Mouse (Mus musculus): ENCODE measurements at regions not wholly inside any gene's neighbourhood (a gene's known extent, or its start where the extent isn't known, plus 50 kb on each side); places are given as distances from the start of the nearest gene placed in this dataset.

DNA sequence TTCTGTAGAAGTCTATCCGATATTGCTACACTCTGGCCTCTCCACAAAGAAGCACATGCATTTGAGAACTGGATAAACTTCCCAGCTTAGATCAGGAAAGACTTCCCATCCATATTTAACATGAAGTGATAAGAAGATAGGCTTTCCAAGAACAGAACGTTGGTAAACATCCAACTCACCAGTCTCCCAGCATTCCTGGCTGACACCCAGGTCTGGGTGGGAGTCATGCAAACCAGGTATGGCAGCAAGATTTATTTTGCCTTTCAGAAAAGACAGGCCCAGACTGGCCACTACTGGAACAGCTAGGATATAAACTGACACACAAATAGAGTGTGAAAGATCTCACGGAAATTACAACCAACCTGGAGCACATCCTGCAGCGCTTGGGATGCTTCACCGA is 459.6 kb downstream of the Psat1 start:
- DNase-seq (ENCODE audit: low spot score in 2 of 2) = no peak

DNA sequence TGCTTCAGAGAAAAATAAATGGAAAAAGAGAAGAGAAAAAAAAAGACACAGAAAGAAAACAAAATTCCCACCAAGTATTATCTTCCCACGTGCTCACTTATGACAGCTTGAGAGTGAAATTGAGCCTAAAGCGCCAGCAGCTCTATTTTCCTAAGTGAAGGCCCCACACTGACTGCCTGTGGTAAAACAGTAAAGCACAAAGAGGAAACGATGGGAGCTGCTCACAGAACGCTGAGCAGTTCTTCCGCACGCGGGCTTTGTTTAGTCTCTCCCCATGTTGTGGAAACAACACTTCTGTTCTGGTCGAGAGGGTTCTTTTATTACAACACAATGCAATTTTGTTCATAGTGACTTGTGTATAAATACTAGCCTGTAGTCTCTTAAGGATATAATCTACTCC is 465.5 kb downstream of the Psat1 start:
- no peak for DNase-seq (ENCODE audit: low spot score in 2 of 2)

DNA sequence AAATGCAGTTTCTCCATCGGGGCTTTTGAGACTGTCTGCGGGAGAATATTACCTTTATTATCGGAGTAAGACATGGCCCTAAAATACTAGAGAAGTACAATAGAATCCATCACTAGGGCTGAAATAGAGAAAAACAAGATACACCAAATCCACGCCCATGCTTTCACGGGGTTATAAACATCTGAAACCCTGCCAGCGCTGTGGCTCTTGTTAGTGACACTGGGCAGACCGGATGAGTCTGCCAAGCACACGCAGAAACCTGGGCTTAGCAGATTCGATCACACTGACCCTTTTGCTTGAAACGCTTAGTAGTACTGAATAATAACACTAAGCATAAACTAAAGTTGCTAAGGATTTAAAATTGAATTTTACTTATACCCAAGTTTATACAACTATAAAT is 477.6 kb downstream of the Psat1 start:
- DNase-seq (ENCODE audit: low spot score in 2 of 2) = no peak

DNA sequence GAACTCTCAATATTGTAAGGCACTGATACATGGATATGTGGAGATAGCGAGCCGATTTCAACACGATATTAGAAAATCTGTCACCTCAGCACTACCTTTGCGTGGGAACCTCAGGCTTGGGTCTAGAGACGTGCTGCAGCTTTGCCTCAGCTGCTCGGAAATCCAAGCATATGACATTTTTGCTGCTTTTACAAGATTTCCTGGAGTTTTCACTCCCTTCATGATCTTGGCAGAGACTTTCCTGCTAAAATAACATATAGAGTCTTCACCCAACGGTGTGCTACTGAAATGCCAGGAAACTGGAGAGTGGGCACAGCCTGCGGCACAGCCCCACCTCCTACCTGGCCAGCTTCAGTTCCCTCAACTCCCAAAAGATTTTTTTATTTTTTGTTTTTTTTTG is 480.4 kb downstream of the Psat1 start:
- peak; percentile 13 to 61 for DNase-seq (ENCODE audit: low spot score in 2 of 2)

DNA sequence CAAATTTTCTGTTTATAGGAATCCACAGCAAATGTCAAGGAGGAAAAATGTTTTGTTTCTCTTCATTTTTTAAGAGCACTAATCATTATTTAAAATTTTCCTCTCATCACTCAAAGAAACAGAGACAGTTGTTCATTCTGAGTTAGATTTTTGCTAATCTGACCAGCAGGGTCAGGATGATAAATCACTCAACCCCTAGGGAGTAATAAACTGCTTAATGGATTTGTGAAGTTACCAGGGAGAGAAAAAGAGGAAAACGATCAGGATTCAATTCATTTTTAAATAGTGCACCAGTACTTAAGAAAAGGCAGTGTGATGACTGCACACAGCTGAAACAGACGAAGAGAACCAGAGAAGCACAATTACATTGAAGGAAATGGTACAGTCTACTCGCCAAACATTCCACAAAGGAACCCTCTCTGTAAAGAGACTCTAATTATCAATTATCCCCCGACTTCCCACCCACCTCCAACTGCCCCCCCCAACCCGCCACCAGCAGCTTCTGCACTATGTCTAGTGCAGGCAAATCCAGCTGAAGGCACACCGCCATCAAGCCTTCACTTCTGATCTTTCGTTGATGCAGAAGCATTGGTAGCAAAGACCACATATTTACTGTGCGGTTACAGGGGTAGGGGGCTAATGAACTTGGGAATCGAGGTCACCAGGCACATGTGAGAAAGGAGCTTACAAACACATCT is 481.9 kb downstream of the Psat1 start:
- DNase-seq (ENCODE audit: low spot score in 2 of 2) = no peak

DNA sequence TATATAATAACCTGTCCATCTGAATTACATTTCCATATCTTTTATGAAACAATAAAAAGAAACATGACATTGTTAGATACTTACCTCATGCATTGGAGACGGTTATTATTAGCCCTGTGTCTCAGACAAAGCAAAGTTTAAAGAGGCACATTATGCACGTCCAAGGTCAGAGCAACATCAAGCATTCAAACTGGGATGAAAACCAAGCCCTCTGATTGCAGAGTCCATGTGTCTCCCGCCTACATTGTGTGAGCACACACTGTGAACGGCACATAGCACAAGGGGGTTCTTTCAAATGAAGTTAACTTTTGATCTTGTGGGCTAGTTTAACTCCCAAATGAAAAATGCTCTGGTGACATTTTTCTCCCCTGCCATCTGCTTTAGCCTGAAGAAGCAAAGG is 489.3 kb downstream of the Psat1 start:
- DNase-seq (ENCODE audit: low spot score in 2 of 2) = no peak

DNA sequence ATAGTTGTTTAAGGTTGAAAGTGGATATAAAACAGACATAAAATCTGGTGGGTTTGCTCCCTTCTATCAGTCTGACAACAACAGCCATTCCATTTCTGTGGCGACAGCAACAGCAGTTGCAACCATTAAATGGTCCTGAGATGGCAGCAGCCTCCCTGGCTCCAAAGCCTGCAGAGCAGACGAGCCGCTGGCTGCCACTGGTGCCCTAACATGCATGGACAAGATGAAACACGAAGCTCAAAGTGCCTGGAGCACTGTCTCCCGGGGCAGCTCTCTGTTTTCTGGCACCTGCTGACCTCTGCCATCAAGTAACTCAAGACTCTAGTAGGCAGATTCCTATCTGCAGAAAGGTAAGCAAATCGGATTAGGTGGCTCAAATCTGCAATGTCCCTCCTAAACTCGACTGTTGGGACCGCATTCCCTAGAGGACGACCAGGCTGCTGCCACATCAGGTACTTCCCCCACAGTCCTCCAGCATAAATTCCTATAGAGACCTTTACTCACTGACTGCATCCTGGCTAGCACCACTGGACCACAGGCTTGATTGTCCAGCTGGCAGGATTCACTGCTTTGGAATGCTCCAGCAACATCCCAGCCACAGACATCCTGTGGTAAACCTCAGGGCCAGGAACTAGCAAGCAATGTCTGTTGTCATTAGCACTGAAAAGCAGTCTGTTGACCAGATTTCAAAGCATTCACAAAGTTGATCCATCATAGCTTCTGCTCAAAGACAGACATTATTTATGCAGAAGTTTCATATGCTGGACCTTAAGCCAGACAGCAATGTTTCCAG is 490.0 kb downstream of the Psat1 start:
- DNase-seq (ENCODE audit: low spot score in 2 of 2) = no peak

DNA sequence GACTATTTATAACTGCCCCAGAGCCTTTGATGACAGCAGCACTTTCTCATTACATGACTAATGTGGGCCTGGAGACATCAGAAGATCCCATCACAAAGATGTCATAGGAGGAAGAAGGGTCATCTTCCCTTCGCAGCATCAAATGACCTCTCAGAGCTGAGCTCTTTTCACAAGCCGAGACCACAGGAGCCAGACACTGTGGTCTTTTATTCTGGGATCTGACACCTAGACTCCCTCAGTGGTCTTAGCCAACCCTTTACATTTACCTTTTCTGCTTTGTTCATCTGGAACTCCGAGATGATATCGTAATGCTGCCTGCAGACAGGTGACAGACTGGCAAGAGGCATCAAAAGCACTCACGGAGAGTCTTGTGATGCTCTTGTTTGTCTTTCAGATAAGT is 498.1 kb downstream of the Psat1 start:
- DNase-seq (ENCODE audit: low spot score in 2 of 2) = no peak

DNA sequence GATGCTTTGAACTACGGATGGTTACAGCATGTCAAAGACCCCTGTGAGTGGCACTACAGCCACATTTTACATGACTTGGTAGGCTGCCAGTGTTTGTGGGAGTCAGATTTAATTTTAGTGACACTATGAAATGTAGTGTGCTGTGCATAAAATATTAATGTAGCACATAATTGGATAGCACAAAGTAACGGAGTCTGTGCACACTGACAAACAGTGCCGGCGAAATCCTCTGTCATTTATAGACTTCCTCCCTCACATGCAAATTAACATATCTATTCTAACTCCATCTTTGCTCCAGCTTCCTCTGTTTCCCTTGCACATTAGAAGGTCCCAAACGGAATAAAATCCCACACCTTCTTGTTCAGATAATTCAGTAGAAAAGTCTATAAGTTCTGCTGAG is 515.3 kb downstream of the Psat1 start:
- DNase-seq (ENCODE audit: low spot score in 2 of 2) = peak in 1 of 2 experiments; percentile 20

DNA sequence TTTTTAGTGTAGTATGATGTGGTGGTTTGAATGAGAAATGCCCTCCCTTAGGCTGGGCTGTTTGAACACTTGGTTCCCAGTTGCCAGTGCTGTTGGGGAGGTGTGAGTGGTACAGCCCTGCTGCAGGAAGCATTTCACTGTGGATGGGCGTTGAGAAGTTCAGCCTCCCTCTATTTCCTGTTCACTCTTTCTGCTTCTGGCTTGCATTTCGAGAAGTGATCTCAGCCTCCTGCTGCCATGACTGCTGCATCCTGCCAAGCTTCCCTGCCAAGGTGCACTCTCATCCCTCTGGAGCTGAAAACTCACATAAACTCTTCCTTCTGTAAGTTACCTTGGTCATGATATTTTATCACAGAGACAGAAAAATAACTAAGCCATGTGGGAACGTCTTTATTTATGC is 525.8 kb downstream of the Psat1 start:
- peak; percentile 10 to 14 for DNase-seq (ENCODE audit: low spot score in 2 of 2)

DNA sequence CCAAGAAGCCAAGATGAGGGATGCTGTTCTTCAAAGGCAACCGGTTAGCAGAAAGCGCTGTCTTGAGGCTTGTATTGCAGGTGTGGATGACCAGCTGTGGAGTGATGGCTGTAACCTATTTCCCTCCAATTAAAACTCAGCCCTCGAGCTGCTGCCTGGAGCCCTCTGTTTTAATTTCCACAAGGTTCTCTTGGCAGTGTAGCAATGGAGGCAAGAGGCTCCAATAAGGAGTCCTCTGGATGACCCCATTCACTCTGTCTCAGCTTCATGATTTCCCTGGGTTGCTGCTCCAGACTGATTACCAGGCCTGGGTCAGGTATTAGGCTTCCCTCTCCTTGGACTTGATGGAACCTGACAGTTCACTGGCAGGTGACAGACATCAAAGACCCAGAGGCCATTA is 548.5 kb downstream of the Psat1 start:
- DNase-seq (ENCODE audit: low spot score in 2 of 2) = no peak

DNA sequence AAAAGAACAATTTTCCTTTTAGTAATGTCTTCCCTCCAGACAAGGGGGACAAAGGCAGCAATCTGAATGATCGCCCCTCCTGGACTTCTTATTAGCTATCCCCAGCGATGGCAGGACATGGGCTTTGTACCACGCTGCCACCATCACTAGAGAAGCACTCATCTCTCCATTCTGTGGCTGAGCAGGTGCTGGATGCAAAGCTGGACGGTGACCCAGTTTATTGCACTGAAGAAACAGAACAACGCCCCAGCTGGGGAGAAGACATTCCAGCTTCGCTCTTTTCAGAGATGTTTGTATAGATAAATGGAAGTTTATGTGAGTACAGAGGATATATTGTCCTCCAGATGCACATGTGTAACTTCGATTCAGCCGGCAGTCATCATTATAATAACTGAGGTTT is 575.5 kb downstream of the Psat1 start:
- DNase-seq (ENCODE audit: low spot score in 2 of 2) = peak in 1 of 2 experiments; percentile 14

DNA sequence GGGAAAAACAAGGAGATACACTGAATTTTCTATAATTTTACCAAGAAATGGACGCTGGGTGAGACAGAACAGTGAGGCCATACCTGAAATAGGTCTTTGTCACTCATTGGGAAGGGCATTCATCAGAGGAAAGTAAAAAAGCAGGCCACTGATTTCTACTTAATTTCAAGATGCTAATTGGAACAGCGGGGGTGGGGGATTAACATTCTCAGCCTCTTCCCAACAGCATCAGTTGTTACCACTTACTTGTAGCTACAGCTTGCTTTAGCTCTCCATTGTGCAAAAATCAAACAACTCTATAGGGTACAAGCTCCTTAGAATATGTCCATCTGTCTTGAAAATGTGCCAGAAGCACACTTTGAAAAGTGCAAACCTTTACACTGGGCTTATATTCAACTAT is 580.2 kb downstream of the Psat1 start:
- DNase-seq (ENCODE audit: low spot score in 2 of 2) = no peak

DNA sequence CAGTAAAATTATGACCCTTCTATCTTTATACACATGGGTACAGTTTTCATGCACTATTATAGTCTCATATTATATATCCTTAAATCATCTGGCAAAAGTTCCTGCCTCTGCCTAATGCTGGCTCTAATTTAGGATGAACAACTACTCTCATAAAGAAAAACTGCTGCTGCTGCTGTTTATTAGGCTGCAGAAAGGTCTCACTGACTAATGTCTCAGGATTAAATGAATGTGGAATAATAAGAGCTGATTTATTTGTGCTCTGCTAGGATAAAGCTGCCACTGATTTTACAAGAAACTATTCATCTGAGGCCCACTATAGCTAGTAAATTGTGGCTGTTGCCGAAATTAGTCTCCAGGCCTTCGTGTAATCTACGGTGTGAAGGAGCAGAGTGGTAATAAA is 590.0 kb downstream of the Psat1 start:
- no peak for DNase-seq (ENCODE audit: low spot score in 2 of 2)

DNA sequence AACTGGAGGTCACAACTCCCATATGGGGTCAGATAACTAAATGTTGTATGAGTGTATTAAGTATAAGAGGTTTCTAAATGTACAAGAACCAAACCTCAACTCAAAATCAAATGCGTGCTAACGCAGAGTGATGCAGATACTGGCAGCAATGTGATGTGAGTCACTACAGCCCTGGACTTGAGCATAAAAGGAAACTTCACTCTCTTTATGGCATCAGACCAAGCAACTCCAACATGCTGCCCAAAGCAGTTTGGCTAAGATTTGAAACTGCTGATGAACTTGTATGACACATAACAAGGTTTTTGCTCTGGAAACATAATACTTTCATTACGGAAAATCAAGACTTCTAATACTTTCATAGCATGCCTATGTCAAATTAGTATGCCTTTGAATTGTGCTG is 598.8 kb downstream of the Psat1 start:
- DNase-seq (ENCODE audit: low spot score in 2 of 2) = no peak

DNA sequence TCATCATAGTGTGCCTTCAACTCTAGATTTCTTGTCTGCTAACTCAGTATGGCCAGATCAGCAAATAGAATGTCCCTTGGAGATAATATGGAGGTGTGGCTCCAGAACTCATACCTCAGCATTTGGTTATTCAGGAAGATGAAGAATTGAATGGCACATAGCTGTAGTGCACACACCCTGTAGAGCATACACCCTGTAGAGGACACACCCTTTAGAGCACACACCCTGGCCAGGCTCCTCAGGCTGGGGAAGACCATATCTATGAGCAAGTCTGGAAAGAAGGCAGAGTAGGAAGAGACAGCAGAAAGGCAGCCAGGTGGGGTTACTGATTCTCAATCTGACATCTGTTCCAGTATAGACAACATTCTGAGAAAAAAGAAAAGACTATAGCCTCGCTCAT is 604.9 kb downstream of the Psat1 start:
- DNase-seq (ENCODE audit: low spot score in 2 of 2) = no peak

DNA sequence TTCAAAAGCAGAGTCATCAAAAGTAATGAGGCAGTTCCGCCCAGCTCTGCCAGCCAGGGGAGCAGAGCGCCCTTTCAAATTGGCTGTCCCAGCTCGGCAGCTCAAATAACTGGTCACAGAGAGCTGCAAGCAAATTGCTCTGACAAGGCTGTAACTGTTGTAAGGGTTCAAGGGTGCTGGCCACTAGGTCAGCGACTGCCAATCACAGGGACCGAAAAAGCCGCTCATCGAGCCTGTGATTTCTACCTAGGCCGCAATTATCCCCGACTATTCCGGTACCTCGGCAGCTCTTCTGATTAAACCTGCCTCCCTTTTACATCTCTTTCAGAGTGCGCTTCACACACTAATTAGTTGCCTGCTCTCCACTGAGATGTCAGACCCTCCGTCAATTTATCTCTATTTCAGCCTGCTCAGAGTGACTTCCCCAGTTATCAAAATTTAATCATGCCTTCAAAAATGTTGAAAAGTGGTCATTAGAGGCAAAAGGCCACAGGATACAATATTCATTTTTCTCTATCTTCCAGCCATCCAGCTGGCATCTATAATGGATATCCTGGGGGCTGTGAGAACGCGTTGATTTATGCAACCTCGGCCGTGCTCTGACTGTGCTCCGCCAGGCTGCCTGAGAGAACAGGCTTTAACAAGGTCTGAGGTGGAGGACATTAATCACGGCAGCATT is 606.7 kb downstream of the Psat1 start:
- peak in 1 of 2 experiments; percentile 12 for DNase-seq (ENCODE audit: low spot score in 2 of 2)

DNA sequence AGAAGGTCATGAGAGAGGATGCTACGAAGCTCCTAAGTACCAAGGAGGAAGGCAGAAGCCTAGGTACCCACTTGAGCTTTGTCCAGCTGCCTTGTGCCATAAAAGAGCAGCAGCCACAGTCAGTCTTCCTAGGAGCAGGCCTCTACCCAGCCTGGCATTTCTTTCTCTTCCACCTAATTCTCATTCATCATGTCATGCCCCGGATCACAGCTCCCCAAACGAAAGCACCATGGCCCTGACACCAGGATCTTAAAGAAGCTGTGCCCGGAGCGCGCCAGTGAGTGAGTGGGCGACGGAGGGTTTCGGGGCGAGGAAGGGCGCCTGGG is 607.2 kb downstream of the Psat1 start:
- DNase-seq (ENCODE audit: low spot score in 2 of 2) = no peak

DNA sequence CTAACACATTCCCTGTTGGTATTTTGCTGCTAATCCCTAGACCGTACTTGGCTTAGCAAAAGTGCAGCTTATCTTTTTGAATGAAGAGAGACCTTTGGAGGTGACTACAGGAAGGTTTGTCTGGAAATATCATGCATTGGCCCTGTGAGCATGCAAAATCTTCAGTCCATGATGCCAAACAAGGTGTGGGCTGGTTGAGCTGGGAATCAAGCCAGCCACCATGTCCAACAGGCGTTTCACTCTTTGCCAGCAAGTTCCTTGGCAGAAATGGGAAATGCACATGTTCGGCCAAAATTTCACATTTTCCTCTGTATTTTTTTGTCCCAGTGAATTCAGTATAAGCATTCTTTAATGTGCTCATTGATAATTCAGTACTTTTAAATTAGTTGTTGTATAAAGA is 617.0 kb downstream of the Psat1 start:
- peak; percentile 43 to 58 for DNase-seq (ENCODE audit: low spot score in 2 of 2)

DNA sequence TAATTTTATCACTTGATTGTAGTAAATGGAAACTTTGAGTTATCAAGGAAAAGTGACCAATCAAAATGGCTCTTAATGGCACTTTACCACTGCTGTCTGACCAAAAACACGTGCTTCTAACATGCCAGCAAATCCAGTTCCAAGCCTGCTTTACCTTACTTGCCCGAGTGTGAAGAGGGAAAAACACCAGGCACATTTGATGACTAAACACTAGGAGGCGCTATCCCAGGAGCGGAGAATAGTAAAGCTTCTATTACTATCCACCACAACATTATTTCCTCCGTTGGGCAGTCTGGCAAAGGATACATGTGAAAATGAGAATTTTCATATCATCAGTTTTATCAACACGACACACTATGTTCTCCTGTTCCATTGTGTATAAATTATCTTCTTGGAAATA is 647.7 kb downstream of the Psat1 start:
- DNase-seq (ENCODE audit: low spot score in 2 of 2) = no peak

DNA sequence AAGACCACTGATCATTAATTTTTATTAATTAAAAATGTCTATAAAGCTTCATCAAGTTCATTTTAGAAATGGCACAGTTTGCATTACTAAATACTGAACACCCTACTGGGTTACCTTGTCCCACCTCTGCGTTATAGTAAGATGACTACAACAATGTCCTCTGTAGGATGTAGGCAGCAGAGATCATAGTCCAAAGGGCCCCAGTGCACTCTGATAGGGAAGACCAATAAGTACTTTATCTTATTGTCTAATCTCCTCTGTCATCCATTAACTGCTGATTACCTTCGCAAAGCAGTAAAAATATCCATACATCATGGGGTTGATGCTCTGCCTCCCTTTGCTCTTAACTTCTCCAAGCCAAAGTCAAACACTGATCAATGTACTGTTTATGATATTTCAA is 662.1 kb downstream of the Psat1 start:
- DNase-seq (ENCODE audit: low spot score in 2 of 2) = no peak

DNA sequence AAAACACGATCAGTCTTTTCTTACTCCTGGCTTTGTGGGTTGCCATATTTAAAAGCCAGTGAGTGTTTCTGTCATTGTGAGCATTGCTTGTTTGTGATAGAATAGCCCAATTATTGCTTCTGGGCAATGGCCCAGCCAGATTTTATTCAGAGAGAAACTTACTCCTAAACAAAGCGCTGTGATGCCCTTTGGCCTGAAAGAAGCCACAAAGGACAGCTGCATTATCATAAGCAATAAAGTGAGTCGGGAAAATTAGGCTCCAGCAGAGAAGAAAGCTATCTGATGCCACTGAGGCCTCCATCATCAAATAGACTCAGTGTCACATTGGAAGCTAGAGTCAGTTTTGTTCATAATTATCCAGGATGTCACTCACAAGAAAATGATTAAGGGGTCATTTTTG is 644.9 kb upstream of the Tle4 start:
- DNase-seq (ENCODE audit: low spot score in 2 of 2) = peak in 1 of 2 experiments; percentile 2
